Mouse (Mus musculus): ENCODE data around the gene Enpp5. TPM values are rescaled to one million over a fixed set of nuclear protein-coding genes. Genes with fewer than 3 reads are reported as not detected.

Enpp5 gene
- polyA plus RNA-seq (2015; fragmentation: Nextera tagmentation; extraction: Ambion mirVana): 19.8 and 20.9 TPM in 2 replicates

GRCm38 (mm10) chr17:44078631-44079350 lies at the start of gene Enpp5:
TSS of gene Enpp5 (plus strand) at chr17:44078813.
- WGBS: under 1% methylated on average over 31 of the region's 31 CpGs
- peak within 1 kb of the TSS; percentile 81 for H3K27ac ChIP-seq
- peak; percentile 96 for ATAC-seq (replicated peaks; ENCODE audit: low FRiP score)

DNA sequence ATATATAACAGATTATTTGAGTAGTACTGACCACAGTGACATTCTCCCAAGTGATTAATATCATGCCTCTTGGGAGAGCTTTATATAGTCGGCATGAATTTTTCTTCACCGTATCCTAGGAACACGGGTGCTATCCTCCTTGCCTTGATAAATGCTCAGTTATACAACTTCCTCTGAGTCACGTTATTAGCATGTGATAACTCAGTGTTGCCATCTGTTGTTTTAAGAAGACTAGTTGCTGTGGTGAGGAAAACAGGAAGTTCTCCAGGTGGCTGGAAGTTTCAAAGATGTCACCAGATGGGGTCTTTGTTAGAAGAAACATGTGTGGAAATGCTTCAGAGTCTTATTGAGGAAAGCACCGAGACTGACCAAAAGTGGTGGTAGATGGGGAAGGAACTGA lies 49.0 kb upstream of the Enpp5 start:
- no peak for ATAC-seq (replicated peaks; ENCODE audit: low FRiP score)
- Histone ChIP-seq H3K4me1 (peaks cover 7% of the 10 kb centered on the region), H3K27me3 (no peaks in the 10 kb centered on the region), H3K4me3 (replicated peaks) (no peak overlapping the region), H3K27ac (no peak overlapping the region), H3K9me3 (replicated peaks) (no peaks in the 10 kb centered on the region), H3K36me3 (no peaks in the 10 kb centered on the region), H3K4me2 (no peak overlapping the region), H3K9ac (no peak overlapping the region)
- WGBS: 52% methylated on average over 5 of the region's 5 CpGs

More at GRCm38 (mm10) chr17:44078631-44079350, at the start of gene Enpp5:
- Histone ChIP-seq H3K36me3 (no peaks in the 10 kb centered on the region), H3K9me3 (replicated peaks) (no peaks in the 10 kb centered on the region), H3K4me1 (0 out of 2 replicates have a peak, but pooled peaks cover 4% of the 10 kb centered on the region), H3K27me3 (0 out of 2 replicates have a peak, but pooled peaks cover 5% of the 10 kb centered on the region), H3K4me3 (replicated peaks) (peak within 1 kb of the TSS; percentile 68), H3K9ac (peak within 1 kb of the TSS; percentile 66), H3K4me2 (peak within 1 kb of the TSS; percentile 96)

DNA sequence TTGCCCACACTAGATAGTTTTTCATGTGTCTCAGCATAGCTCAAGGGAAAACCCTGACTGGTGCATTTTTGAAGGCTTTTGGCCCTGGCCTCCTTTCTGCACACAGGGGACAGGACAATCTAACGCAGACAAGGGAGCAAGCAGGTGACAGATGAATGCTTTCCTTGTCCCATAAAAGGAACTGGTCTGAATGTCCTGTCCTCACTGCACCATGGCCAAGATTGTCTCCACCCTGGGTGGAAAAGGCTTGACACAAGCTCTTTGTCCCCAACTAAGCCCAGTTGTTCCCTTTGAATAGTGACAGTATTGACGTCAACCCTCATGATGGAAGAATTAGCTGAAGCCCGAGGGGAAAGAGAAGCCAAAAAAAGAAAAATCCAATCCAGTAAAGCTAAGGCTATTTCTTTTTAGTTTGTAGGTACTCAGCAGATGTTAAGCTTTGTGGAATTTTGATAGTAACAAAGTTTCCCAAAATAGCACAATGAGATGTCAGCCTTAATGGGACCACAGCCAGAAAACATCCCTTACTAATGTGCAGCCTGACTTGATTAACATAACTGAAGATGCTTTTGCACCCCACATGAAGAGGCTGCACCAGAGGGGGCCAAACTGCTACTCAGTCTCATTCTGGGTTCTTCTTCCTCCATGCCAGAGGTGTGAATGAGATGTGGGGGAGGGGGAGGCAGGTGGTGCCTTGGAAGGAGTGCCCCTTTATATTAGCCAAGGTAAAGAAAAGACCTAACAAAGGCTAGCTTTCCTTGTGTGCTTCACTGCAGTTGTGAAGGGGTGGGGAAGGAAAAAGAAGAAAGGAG lies 47.6 kb upstream of the Enpp5 start:
- H3K9me3 ChIP-seq (replicated peaks): no peaks in the 10 kb centered on the region
- no peaks in the 10 kb centered on the region for H3K36me3 ChIP-seq
- no peak for ATAC-seq (replicated peaks; ENCODE audit: low FRiP score)
- no peak overlapping the region for H3K4me3 ChIP-seq (replicated peaks)
- no peak overlapping the region for H3K9ac ChIP-seq
- no peak overlapping the region for H3K4me2 ChIP-seq
- WGBS: 70% methylated on average over 3 of the region's 3 CpGs
- H3K4me1 ChIP-seq: peaks cover 6% of the 10 kb centered on the region
- H3K27me3 ChIP-seq: no peaks in the 10 kb centered on the region
- no peak overlapping the region for H3K27ac ChIP-seq

GRCm38 (mm10) chr17:44035005-44035404 lies 43.6 kb upstream of the Enpp5 start:
- no peak overlapping the region for H3K4me2 ChIP-seq
- no peaks in the 10 kb centered on the region for H3K27me3 ChIP-seq
- WGBS: 91% methylated on average over 1 of the region's 1 CpGs
- no peaks in the 10 kb centered on the region for H3K4me1 ChIP-seq
- ATAC-seq (replicated peaks; ENCODE audit: low FRiP score): no peak
- no peaks in the 10 kb centered on the region for H3K9me3 ChIP-seq (replicated peaks)
- H3K36me3 ChIP-seq: no peaks in the 10 kb centered on the region
- no peak overlapping the region for H3K27ac ChIP-seq
- H3K4me3 ChIP-seq (replicated peaks): no peak overlapping the region
- no peak overlapping the region for H3K9ac ChIP-seq

DNA sequence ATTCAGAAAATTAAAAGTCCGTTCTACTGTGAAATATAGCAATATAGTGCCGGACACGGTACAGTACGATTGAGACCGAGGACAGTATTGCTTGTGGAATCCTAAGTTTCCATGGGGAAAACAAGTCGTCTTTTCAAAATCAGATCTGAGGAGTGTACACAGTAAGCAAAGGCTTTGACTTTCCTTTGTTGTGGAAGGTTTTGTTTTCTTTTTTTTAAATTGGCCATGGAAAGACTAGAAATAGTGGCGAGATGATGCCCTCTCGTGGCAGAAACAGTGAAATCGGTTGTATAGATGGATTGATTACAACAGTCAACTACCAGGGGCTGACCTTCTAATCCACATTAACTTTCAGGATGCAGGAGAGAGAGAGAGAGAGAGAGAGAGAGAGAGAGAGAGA lies 40.0 kb upstream of the Enpp5 start:
- no peaks in the 10 kb centered on the region for H3K9me3 ChIP-seq (replicated peaks)
- no peak overlapping the region for H3K9ac ChIP-seq
- ATAC-seq (replicated peaks; ENCODE audit: low FRiP score): no peak
- no peak overlapping the region for H3K4me2 ChIP-seq
- no peaks in the 10 kb centered on the region for H3K36me3 ChIP-seq
- no peaks in the 10 kb centered on the region for H3K4me1 ChIP-seq
- no peaks in the 10 kb centered on the region for H3K27me3 ChIP-seq
- H3K4me3 ChIP-seq (replicated peaks): no peak overlapping the region
- no peak overlapping the region for H3K27ac ChIP-seq
- WGBS: 60% methylated on average over 9 of the region's 9 CpGs

- ATAC-seq (replicated peaks; ENCODE audit: low FRiP score): no peak
- Histone ChIP-seq H3K4me3 (replicated peaks) (no peak overlapping the region), H3K36me3 (no peaks in the 10 kb centered on the region), H3K4me1 (no peaks in the 10 kb centered on the region), H3K9me3 (replicated peaks) (no peaks in the 10 kb centered on the region), H3K9ac (no peak overlapping the region), H3K4me2 (no peak overlapping the region), H3K27ac (no peak overlapping the region), H3K27me3 (no peaks in the 10 kb centered on the region)
- 90% methylated on average over 2 of the region's 2 CpGs for WGBS
Measured at GRCm38 (mm10) chr17:44040449-44040848, 38.2 kb upstream of the Enpp5 start.

DNA sequence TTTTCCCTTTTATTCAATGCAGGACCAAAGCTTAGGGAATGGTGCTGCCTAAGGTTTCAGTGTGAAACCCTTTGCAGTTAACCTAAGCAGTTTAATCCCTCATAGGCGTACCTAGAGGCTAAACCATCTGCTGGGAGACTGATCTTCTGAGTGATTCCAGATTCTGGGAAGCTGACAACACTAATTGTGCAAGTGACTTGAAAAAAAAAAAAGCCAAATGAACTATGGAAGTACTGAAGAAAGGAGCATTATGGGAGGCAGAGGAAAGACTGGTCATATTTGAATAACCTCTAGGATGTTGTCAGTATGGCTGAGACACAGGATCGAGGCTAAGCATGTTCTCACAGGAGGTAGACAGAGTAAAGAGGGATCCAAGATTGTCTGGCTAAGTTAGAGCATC lies 36.3 kb upstream of the Enpp5 start:
- H3K36me3 ChIP-seq: no peaks in the 10 kb centered on the region
- no peak overlapping the region for H3K27ac ChIP-seq
- no peaks in the 10 kb centered on the region for H3K27me3 ChIP-seq
- ATAC-seq (replicated peaks; ENCODE audit: low FRiP score): no peak
- no peak overlapping the region for H3K4me3 ChIP-seq (replicated peaks)
- WGBS: 81% methylated on average over 2 of the region's 2 CpGs
- no peaks in the 10 kb centered on the region for H3K9me3 ChIP-seq (replicated peaks)
- no peak overlapping the region for H3K4me2 ChIP-seq
- H3K4me1 ChIP-seq: no peaks in the 10 kb centered on the region
- no peak overlapping the region for H3K9ac ChIP-seq

- H3K4me3 ChIP-seq (replicated peaks): no peak overlapping the region
- no peak overlapping the region for H3K9ac ChIP-seq
- no peak for ATAC-seq (replicated peaks; ENCODE audit: low FRiP score)
- H3K9me3 ChIP-seq (replicated peaks): no peaks in the 10 kb centered on the region
- H3K27ac ChIP-seq: no peak overlapping the region
- WGBS: 87% methylated on average over 8 of the region's 8 CpGs
- H3K4me1 ChIP-seq: no peaks in the 10 kb centered on the region
- no peaks in the 10 kb centered on the region for H3K36me3 ChIP-seq
- H3K27me3 ChIP-seq: no peaks in the 10 kb centered on the region
- no peak overlapping the region for H3K4me2 ChIP-seq
Measured at GRCm38 (mm10) chr17:44042861-44043260, 35.8 kb upstream of the Enpp5 start.

DNA sequence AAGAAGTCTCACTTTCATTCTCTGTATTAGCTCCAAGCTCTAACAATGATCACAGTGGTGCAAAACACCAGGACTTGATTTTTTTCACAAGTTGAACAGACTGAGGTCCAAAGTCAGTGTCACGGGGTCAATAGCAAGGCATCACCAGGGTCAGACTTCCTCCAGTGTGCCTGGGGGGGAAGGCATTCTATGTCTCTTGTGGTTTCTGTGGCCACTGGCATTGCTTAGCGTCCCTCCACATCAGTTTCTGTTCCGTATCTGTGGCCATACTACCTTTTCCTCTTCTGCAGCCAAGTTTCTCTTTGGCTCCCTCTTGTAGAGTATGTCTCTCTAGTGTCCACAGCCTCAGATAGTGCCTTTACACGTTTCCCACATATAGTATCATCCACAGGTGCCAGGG lies 25.2 kb upstream of the Enpp5 start:
- no peak overlapping the region for H3K4me3 ChIP-seq (replicated peaks)
- no peak overlapping the region for H3K27ac ChIP-seq
- H3K4me1 ChIP-seq: no peaks in the 10 kb centered on the region
- WGBS: 83% methylated on average over 4 of the region's 4 CpGs
- H3K4me2 ChIP-seq: no peak overlapping the region
- no peaks in the 10 kb centered on the region for H3K9me3 ChIP-seq (replicated peaks)
- H3K36me3 ChIP-seq: no peaks in the 10 kb centered on the region
- no peak overlapping the region for H3K9ac ChIP-seq
- no peaks in the 10 kb centered on the region for H3K27me3 ChIP-seq
- no peak for ATAC-seq (replicated peaks; ENCODE audit: low FRiP score)

DNA sequence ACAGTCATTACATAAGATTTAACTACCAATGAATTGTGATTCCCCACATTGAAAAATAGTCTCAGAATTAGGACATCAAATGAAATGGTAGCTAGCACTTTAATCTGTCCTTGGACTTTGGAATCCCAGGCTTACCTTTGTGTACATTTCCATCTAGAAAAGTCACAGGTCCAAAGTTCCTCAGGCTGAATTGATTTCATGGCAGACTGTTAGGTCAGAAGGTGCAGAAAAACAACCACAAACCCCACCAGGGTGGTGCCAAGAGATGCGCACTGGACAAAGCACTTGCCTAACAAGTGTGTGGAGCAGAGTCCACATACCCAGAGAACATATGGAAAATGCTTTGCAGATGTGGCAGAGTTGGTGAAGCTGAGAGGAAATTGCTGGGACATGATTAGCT lies 21.5 kb upstream of the Enpp5 start:
- ATAC-seq (replicated peaks; ENCODE audit: low FRiP score): no peak
- WGBS: 89% methylated on average over 1 of the region's 1 CpGs

GRCm38 (mm10) chr17:44058145-44058544 lies 20.5 kb upstream of the Enpp5 start:
- no peaks in the 10 kb centered on the region for H3K27me3 ChIP-seq
- H3K9me3 ChIP-seq (replicated peaks): no peaks in the 10 kb centered on the region
- H3K36me3 ChIP-seq: no peaks in the 10 kb centered on the region
- no peak for ATAC-seq (replicated peaks; ENCODE audit: low FRiP score)
- no peak overlapping the region for H3K4me3 ChIP-seq (replicated peaks)
- no peak overlapping the region for H3K27ac ChIP-seq
- no peak overlapping the region for H3K9ac ChIP-seq
- no peak overlapping the region for H3K4me2 ChIP-seq
- no peaks in the 10 kb centered on the region for H3K4me1 ChIP-seq

More for the DNA sequence above, 21.5 kb upstream of the Enpp5 start:
- no peak overlapping the region for H3K9ac ChIP-seq
- no peak overlapping the region for H3K4me2 ChIP-seq
- no peaks in the 10 kb centered on the region for H3K36me3 ChIP-seq
- no peak overlapping the region for H3K27ac ChIP-seq
- no peaks in the 10 kb centered on the region for H3K9me3 ChIP-seq (replicated peaks)
- H3K4me1 ChIP-seq: no peaks in the 10 kb centered on the region
- H3K27me3 ChIP-seq: no peaks in the 10 kb centered on the region
- no peak overlapping the region for H3K4me3 ChIP-seq (replicated peaks)

DNA sequence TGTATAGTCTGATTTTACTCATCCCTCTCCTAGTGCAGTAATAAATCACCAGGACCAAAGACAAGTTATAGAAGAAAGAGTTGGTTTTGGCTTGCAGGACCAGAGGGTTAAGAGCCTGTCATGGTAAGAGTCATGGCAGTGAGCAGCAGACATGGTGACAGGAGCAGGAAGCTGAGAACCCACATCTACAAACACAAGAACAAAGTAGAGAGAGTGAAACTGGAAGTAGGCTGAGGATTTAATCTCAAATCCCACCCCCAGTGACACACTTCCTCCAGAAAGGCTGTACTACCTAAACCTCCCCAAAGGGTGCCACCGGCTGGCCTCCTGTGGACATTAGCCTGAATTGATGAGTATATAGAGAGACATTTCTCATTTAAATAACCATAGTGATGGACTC lies 17.8 kb upstream of the Enpp5 start:
- no peak overlapping the region for H3K27ac ChIP-seq
- no peaks in the 10 kb centered on the region for H3K4me1 ChIP-seq
- WGBS: 82% methylated on average over 1 of the region's 1 CpGs
- ATAC-seq (replicated peaks; ENCODE audit: low FRiP score): no peak
- no peak overlapping the region for H3K4me2 ChIP-seq
- H3K36me3 ChIP-seq: no peaks in the 10 kb centered on the region
- no peak overlapping the region for H3K9ac ChIP-seq
- H3K27me3 ChIP-seq: no peaks in the 10 kb centered on the region
- H3K9me3 ChIP-seq (replicated peaks): no peaks in the 10 kb centered on the region
- no peak overlapping the region for H3K4me3 ChIP-seq (replicated peaks)
